Mouse (Mus musculus) forebrain, postnatal 0 days (tissue): ENCODE results near the gene Ccdc61. TPM values are rescaled to one million over a fixed set of nuclear protein-coding genes. Genes with fewer than 3 reads are reported as not detected.
"Not testable (repeated sequence)": the region's sequence is repeated elsewhere in the genome, so short reads cannot be mapped to it uniquely, and the experiment has no call there.

ENCODE experiments used
- ATAC-seq: fragments of 200-750 bp; cut with Nextera tagmentation; 2 replicates; pipeline ENCODE4 v1.8.0; 2017; ENCODE audit warnings: mild to moderate bottlenecking, moderate library complexity
- DNase-seq: peaks from one replicate; pipeline ENCODE4 v3.0.0-alpha.2; 2015
- H3K27ac ChIP-seq: fragments of 300-500 bp; sonication (generic); 2 replicates; pipeline ENCODE4 v1.5.1; 2014; ENCODE audit warnings: low read depth, mild to moderate bottlenecking, antibody characterized with exemption, low read length, moderate library complexity, mixed read lengths
- H3K27me3 ChIP-seq: fragments of 300-500 bp; sonication (generic); 2 replicates; pipeline ENCODE4 v1.6.1; 2014; ENCODE audit warnings: mild to moderate bottlenecking, low read length, mixed read lengths; ENCODE audit not compliant: insufficient read depth
- H3K36me3 ChIP-seq: fragments of 300-500 bp; sonication (generic); 2 replicates; pipeline ENCODE4 v1.6.1; 2014; ENCODE audit warnings: mild to moderate bottlenecking, moderate library complexity; ENCODE audit not compliant: insufficient read depth
- H3K4me1 ChIP-seq: fragments of 300-500 bp; sonication (generic); 2 replicates; pipeline ENCODE4 v1.6.1; 2014; ENCODE audit warnings: antibody characterized with exemption; ENCODE audit not compliant: insufficient read depth
- H3K4me2 ChIP-seq: fragments of 300-500 bp; sonication (generic); 2 replicates; pipeline ENCODE4 v1.6.1; 2014; ENCODE audit warnings: low read depth, mild to moderate bottlenecking, moderate library complexity
- H3K4me3 ChIP-seq: fragments of 300-500 bp; sonication (generic); 2 replicates; pipeline ENCODE4 v1.5.1; 2014; ENCODE audit warnings: low read depth, low read length, mixed read lengths
- H3K9ac ChIP-seq: fragments of 300-500 bp; sonication (generic); 2 replicates; pipeline ENCODE4 v1.6.1; 2014; ENCODE audit warnings: mild to moderate bottlenecking
- H3K9me3 ChIP-seq: fragments of 300-500 bp; sonication (generic); 2 replicates; pipeline ENCODE4 v1.6.1; 2016; ENCODE audit warnings: low read length
- CTCF ChIP-seq: sonication (generic); IDR thresholded peaks from 2 replicates; pipeline ENCODE4 v1.5.1; 2016; ENCODE audit warnings: antibody characterized with exemption, control low read depth, low read depth
- WGBS: fragments of 180-500 bp; shearing (Covaris S2); extraction: QIAGEN DNeasy Blood & Tissue Kit; methylation state at CpG from one replicate; pipeline ENCODE4 v1.1.7; 2014; 5-methylcytosine and 5-hydroxymethylcytosine counted together
- polyA plus RNA-seq: library from polyadenylated mRNA; unstranded; fragments of >200 nt; fragmentation: Nextera tagmentation; extraction: Ambion mirVana; gene quantifications from 2 replicates; pipeline ENCODE4 v1.2.1, GENCODE M21; 2015
- total RNA-seq: library from RNA; depleted of rRNA; stranded (reverse); fragments of >200 nt; gene quantifications from 2 replicates; pipeline ENCODE4 v1.2.3, GENCODE M21; 2014

Gene Ccdc61
- total and polyA plus RNA-seq, 2 experiments from 2014 or later, result 12.8 to 23.2 TPM

DNA sequence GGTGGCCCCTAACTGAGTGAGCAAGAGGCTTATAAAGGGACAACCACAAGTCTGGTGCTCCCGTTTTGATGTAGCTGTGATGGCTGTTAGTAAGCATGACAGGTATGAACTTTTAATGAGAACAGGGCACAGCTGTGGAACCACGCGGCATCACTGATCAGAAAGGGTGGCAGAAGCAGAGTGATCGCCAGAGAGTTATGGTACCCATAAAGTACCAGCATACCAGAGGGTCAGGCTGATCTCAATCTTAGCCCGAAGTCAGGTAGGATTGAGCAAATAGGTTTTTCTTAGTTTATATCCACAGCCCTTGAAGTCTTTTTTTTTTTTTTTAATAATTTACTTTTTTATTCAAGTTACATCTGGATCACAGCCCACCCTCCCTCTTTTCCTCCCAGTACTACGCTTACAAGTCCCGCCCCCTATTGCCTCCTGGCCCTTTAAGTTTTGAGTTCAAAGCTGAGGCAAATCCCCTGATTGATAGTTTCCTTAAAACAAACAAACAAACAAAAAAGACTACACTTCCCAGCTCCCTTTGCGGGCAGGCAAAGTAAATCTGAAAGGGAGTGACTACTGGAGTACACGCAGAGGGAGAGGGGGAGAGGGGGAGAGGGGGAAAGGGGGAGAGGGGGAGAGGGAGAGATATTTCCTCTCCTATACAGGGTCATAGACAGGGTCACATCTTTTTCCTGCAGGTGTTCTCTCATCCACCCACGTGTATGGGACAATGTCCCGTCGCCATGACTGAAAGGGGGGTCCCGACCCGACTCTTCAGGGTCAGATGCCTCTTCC, 38.0 kb downstream of the Ccdc61 start:
- Histone ChIP-seq H3K9me3 (no peaks in the 10 kb centered on the region), H3K4me2 (peak overlapping the region; percentile 62), H3K27ac (no peak overlapping the region), H3K36me3 (no peaks in the 10 kb centered on the region), H3K4me1 (no peaks in the 10 kb centered on the region), H3K4me3 (peak overlapping the region; percentile 32), H3K27me3 (no peaks in the 10 kb centered on the region), H3K9ac (peak overlapping the region; percentile 51; the same call in 1 of the 2 replicates)
- no peak for TF ChIP-seq CTCF
- DNase-seq (peak; percentile 31), ATAC-seq (peak; percentile 66)
- WGBS, result 34% methylated on average over 13 of the region's 14 CpGs

DNA sequence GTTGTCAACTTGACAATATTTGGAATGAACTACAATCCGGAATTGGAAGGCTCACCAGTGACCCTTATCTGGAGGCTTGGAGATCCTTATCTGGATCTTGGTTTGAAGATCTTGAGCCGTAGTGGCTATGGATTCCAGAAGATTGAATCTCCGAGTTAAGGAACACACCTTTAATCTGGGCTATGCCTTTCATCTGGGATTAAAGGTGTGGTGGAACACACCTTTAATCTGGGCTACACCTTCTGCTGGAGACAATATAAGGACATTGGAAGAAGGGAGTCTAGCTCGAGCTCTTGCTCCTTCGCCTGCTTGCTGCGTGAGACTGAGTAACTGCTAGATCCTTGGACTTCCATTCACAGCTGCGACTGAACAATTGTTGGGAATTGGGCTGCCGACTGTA, 39.2 kb downstream of the Ccdc61 start, which contains the start of gene Pglyrp1:
TSS of gene Pglyrp1 (plus strand) at position 301 of the 400 bp plus-strand sequence.
- not testable (repeated sequence) for DNase-seq, ATAC-seq, H3K9ac ChIP-seq, H3K27me3 ChIP-seq, H3K27ac ChIP-seq, H3K4me1 ChIP-seq, H3K4me3 ChIP-seq, H3K9me3 ChIP-seq, H3K4me2 ChIP-seq, H3K36me3 ChIP-seq
- no CpG with 5 or more reads among the region's 8 CpGs for WGBS

DNA sequence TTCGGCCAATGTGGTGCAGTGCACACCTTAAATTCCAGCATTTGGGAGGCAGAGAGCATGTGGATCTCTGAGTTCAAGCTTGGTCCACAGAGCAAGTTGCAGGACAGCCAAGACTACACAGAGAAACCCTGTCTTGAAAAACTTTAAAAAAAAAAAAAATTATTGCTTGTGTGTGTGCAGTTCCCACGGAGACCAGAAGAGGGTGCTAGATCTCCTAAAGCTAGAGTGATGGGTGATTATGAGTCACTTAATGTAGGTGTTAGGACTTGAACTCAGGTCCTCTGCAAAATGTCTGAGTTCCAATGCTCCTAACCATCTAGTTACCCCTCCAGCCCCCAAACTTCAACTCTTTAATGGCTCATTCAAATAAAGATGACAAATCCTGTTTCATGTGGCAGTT, 41.7 kb downstream of the Ccdc61 start:
- ATAC-seq (no peak), DNase-seq (no peak)
- Histone ChIP-seq H3K4me3 (no peak overlapping the region), H3K36me3 (no peaks in the 10 kb centered on the region), H3K9me3 (no peaks in the 10 kb centered on the region), H3K9ac (no peak overlapping the region), H3K4me1 (no peaks in the 10 kb centered on the region), H3K4me2 (no peak overlapping the region), H3K27ac (no peak overlapping the region), H3K27me3 (no peaks in the 10 kb centered on the region)
- WGBS, result 91% methylated on average over 2 of the region's 2 CpGs
- no peak for TF ChIP-seq CTCF

DNA sequence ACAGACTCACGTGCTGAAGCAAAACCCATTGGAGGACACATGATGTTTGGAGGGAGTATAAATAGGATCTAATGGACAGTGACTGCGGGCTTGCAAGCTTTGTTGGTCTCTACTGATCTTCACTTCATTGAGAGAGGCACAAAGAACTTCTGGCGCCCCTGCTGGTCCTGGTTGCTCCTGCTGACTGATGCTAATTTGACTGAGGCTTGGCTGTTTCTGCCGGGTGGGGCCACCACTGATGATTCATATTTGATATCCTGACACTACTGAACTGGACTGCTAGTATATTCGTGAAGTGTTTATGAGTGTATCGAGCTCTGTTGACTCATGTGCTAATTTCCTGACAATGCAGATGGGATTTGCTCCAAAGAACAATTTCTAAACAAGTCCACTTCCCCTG, 47.4 kb downstream of the Ccdc61 start:
- Histone ChIP-seq H3K4me1 (no peaks in the 10 kb centered on the region), H3K4me3 (no peak overlapping the region), H3K36me3 (no peaks in the 10 kb centered on the region), H3K27me3 (no peaks in the 10 kb centered on the region), H3K9me3 (no peaks in the 10 kb centered on the region), H3K27ac (no peak overlapping the region), H3K4me2 (no peak overlapping the region), H3K9ac (no peak overlapping the region)
- 85% methylated on average over 6 of the region's 6 CpGs for WGBS
- ATAC-seq, result no peak
- TF ChIP-seq CTCF, result no peak
- DNase-seq, result no peak

DNA sequence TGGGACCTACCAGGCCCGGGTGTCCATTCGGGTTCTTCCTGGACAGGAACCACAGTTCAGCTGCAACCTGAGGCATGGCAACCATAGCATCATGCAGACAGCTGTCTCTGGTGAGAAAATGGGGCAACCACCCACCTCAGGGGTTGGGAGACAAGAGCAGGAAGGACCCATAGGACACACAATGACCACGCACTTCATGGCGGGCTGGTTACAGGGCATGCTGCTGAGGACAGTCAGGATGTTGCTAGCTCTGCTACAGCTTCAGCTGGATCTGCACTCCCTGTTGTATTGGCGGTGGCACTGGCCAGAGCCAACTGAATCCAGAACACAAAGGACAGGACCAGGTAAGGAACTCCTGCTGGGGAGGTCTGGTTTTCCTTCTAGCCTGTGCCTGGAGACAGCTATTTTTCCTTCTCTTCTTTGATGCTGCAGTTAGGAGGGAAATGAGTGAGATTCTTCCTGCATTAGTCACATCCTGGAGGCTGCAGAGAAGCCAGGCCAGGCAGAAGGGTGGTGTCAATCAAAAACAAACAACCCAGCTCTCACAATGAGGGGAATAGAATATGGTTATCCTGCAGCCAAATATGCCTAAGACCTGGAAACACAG, 51.8 kb downstream of the Ccdc61 start:
- ATAC-seq, result no peak
- no peaks in the 10 kb centered on the region for H3K36me3 ChIP-seq
- H3K4me2 ChIP-seq, result no peak overlapping the region
- H3K27ac ChIP-seq, result no peak overlapping the region
- no peak for DNase-seq
- no peaks in the 10 kb centered on the region for H3K9me3 ChIP-seq
- no peak for TF ChIP-seq CTCF
- no peaks in the 10 kb centered on the region for H3K27me3 ChIP-seq
- H3K4me3 ChIP-seq, result no peak overlapping the region
- no peaks in the 10 kb centered on the region for H3K4me1 ChIP-seq
- 77% methylated on average over 5 of the region's 5 CpGs for WGBS
- H3K9ac ChIP-seq, result no peak overlapping the region

DNA sequence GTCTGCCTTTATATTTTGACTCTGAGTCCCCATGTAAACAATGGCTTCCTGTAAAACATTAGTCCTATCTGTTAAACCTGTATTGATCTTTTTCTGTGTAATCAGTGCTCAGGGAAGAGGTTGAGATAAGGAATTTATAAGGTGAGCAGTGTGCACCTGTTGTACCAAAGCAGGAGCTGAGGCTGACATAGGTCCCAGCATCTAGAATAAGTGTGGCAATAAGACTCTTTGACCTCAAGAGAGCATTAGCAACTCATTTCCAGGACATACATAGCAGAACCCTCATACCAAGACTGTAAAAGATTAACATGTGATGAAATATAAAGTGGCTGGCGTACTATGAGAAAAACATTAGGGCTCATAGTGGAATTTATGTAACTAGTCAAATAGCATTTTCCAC, 61.8 kb downstream of the Ccdc61 start:
- no peak for DNase-seq
- Histone ChIP-seq H3K9me3 (no peaks in the 10 kb centered on the region), H3K27me3 (no peaks in the 10 kb centered on the region), H3K9ac (no peak overlapping the region), H3K4me2 (no peak overlapping the region), H3K36me3 (no peaks in the 10 kb centered on the region), H3K4me3 (no peak overlapping the region), H3K4me1 (no peaks in the 10 kb centered on the region), H3K27ac (no peak overlapping the region)
- ATAC-seq, result no peak
- TF ChIP-seq CTCF, result no peak
- 86% methylated on average over 1 of the region's 1 CpGs for WGBS

DNA sequence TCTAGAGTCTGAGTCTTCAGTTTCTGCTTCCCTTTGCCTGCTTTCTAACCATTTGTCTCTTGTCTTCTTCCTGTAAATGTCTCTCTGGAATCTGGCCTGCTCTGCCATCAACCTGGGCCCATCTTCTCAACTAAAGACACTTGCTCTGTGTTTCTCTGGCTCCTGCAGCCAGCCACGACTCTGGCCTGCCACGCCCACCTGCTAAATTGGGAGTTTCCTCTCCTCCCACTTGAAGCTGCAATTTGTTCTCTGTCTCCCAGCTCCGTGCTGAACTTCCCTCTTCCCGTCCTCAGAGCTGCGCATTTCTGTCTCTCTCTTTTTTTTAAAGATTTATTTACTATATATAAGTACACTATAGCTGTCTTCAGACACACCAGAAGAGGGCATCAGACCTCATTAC, 65.4 kb downstream of the Ccdc61 start:
- H3K27me3 ChIP-seq, result no peaks in the 10 kb centered on the region
- no peak overlapping the region for H3K9ac ChIP-seq
- no peak overlapping the region for H3K4me2 ChIP-seq
- H3K4me1 ChIP-seq, result no peaks in the 10 kb centered on the region
- no peaks in the 10 kb centered on the region for H3K9me3 ChIP-seq
- H3K4me3 ChIP-seq, result no peak overlapping the region
- 54% methylated on average over 5 of the region's 5 CpGs for WGBS
- H3K36me3 ChIP-seq, result no peaks in the 10 kb centered on the region
- no peak for TF ChIP-seq CTCF
- no peak for ATAC-seq
- no peak overlapping the region for H3K27ac ChIP-seq
- no peak for DNase-seq
